Mouse (Mus musculus): Measurements from ENCODE around the gene Tmem262. TPM values are rescaled to one million over a fixed set of nuclear protein-coding genes. Genes with fewer than 3 reads are reported as not detected.

Gene Tmem262
- polyA plus RNA-seq (2015; fragmentation: Nextera tagmentation; extraction: Ambion mirVana) = not detected in 2 replicates

- ATAC-seq (no peak), DNase-seq (ENCODE audit: low spot score) (no peak)
- no peak within 1 kb of the TSS for H3K4me2 ChIP-seq (replicated peaks; ENCODE audit: low read depth, low read length)
- no peak within 1 kb of the TSS for H3K9ac ChIP-seq (replicated peaks; ENCODE audit: low read depth)
- peaks cover 14% of the 10 kb centered on the region; the same call in 1 of the 2 replicates for H3K4me1 ChIP-seq (ENCODE audit: insufficient read depth, low read depth, low read length)
- TF ChIP-seq EP300 (IDR thresholded peaks at IDR 0.05) (no peak), CTCF (IDR thresholded peaks at IDR 0.05) (no peak)
- H3K9me3 ChIP-seq (ENCODE audit: low read length) = no peaks in the 10 kb centered on the region
- H3K27ac ChIP-seq (ENCODE audit: low read length) = no peak within 1 kb of the TSS
- WGBS = 92% methylated on average over 12 of the region's 12 CpGs
- no peaks in the 10 kb centered on the region for H3K27me3 ChIP-seq (replicated peaks; ENCODE audit: insufficient read depth, low read length)
- no peak within 1 kb of the TSS for H3K4me3 ChIP-seq (ENCODE audit: low read depth, low read length)
- peaks cover 20% of the 10 kb centered on the region; the same call in 1 of the 2 replicates for H3K36me3 ChIP-seq (ENCODE audit: insufficient read depth, low read length)
Observed at GRCm38 (mm10) chr19:6079983-6080480, at the start of gene Tmem262. Gene Tmem262, plus strand, starts transcription at chr19:6080033.

DNA sequence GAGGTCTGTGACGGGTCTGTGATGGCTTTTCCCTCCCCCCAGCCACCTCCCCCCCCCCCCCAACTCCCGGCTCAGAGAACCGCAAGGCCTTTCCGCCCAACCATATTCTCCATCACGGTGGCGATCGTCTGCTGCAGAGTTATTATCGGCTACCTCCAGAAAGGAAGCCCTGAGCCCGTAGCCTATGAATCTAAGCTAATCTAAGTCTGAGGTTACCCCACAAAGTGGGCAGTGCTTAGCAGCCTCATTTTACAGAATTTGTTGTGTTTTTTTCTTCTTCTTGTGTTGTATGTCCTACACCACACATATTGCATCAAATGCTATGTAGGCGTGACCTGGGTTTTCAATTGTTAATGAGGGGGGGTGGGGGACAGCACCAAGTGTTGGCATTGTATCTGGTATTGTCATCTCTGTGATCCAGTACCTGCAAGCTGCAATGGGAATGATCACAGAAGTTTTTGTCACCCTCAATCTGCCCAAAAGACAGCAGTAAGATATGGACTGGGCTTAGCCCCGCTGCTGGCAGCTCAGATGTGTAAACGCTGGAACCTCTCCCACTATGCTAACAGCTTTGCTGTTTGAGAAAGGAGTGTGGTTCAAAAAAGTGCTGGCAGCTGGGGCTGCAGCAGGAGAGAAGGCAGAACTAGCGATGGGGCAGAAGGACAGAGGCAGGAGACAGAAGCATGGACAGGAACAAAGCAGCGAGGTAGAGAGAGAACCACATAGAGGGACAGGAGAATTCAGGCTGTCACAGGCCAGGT is 49.1 kb upstream of the Tmem262 start:
- Histone ChIP-seq H3K27ac (ENCODE audit: low read length) (no peak overlapping the region), H3K4me3 (ENCODE audit: low read depth, low read length) (no peak overlapping the region), H3K9ac (replicated peaks; ENCODE audit: low read depth) (no peak overlapping the region), H3K36me3 (ENCODE audit: insufficient read depth, low read length) (no peaks in the 10 kb centered on the region), H3K4me1 (ENCODE audit: insufficient read depth, low read depth, low read length) (no peaks in the 10 kb centered on the region), H3K4me2 (replicated peaks; ENCODE audit: low read depth, low read length) (no peak overlapping the region), H3K9me3 (ENCODE audit: low read length) (no peaks in the 10 kb centered on the region), H3K27me3 (replicated peaks; ENCODE audit: insufficient read depth, low read length) (no peaks in the 10 kb centered on the region)
- no peak for ATAC-seq
- TF ChIP-seq EP300 (IDR thresholded peaks at IDR 0.05) (no peak), CTCF (IDR thresholded peaks at IDR 0.05) (no peak)
- no peak for DNase-seq (ENCODE audit: low spot score)
- 67% methylated on average over 14 of the region's 14 CpGs for WGBS

- Histone ChIP-seq H3K9me3 (ENCODE audit: low read length) (no peaks in the 10 kb centered on the region), H3K4me2 (replicated peaks; ENCODE audit: low read depth, low read length) (no peak overlapping the region), H3K9ac (replicated peaks; ENCODE audit: low read depth) (no peak overlapping the region), H3K36me3 (ENCODE audit: insufficient read depth, low read length) (no peaks in the 10 kb centered on the region), H3K4me1 (ENCODE audit: insufficient read depth, low read depth, low read length) (no peaks in the 10 kb centered on the region), H3K27me3 (replicated peaks; ENCODE audit: insufficient read depth, low read length) (no peaks in the 10 kb centered on the region), H3K27ac (ENCODE audit: low read length) (no peak overlapping the region), H3K4me3 (ENCODE audit: low read depth, low read length) (no peak overlapping the region)
- 60% methylated on average over 9 of the region's 9 CpGs for WGBS
- DNase-seq (ENCODE audit: low spot score) (no peak), ATAC-seq (no peak)
- TF ChIP-seq EP300 (IDR thresholded peaks at IDR 0.05) = no peak
- no peak for TF ChIP-seq CTCF (IDR thresholded peaks at IDR 0.05)
Observed at GRCm38 (mm10) chr19:6035966-6036585, 43.8 kb upstream of the Tmem262 start.

DNA sequence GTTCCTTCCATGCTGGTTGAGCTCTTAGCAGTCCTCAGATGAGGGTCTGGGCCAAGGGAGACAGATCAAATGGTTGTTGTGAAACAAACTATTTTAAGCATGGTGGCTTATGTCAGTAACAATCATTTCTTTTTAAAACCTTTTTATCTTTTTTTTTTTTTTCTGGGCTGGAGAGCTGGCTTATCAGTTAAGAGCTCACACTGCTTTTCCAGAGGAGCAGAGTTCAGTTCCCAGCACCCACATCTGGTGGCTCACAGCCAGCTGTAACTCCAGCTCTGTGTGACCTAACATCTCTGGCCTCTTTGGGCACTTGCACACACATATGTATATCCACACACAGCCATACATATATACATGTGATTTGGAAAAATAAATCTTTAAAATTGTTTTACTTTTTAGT is 42.1 kb upstream of the Tmem262 start:
- DNase-seq (ENCODE audit: low spot score) (no peak), ATAC-seq (no peak)
- Histone ChIP-seq H3K4me3 (ENCODE audit: low read depth, low read length) (no peak overlapping the region), H3K27ac (ENCODE audit: low read length) (no peak overlapping the region), H3K36me3 (ENCODE audit: insufficient read depth, low read length) (no peaks in the 10 kb centered on the region), H3K9ac (replicated peaks; ENCODE audit: low read depth) (no peak overlapping the region), H3K27me3 (replicated peaks; ENCODE audit: insufficient read depth, low read length) (no peaks in the 10 kb centered on the region), H3K4me2 (replicated peaks; ENCODE audit: low read depth, low read length) (no peak overlapping the region), H3K4me1 (ENCODE audit: insufficient read depth, low read depth, low read length) (no peaks in the 10 kb centered on the region), H3K9me3 (ENCODE audit: low read length) (no peaks in the 10 kb centered on the region)
- TF ChIP-seq EP300 (IDR thresholded peaks at IDR 0.05) = no peak
- no peak for TF ChIP-seq CTCF (IDR thresholded peaks at IDR 0.05)

- 73% methylated on average over 7 of the region's 7 CpGs for WGBS
- DNase-seq (ENCODE audit: low spot score) = no peak
- no peak overlapping the region for H3K4me3 ChIP-seq (ENCODE audit: low read depth, low read length)
- no peaks in the 10 kb centered on the region for H3K4me1 ChIP-seq (ENCODE audit: insufficient read depth, low read depth, low read length)
- no peak overlapping the region for H3K9ac ChIP-seq (replicated peaks; ENCODE audit: low read depth)
- H3K27ac ChIP-seq (ENCODE audit: low read length) = no peak overlapping the region
- H3K9me3 ChIP-seq (ENCODE audit: low read length) = no peaks in the 10 kb centered on the region
- H3K27me3 ChIP-seq (replicated peaks; ENCODE audit: insufficient read depth, low read length) = no peaks in the 10 kb centered on the region
- H3K36me3 ChIP-seq (ENCODE audit: insufficient read depth, low read length) = no peaks in the 10 kb centered on the region
- no peak overlapping the region for H3K4me2 ChIP-seq (replicated peaks; ENCODE audit: low read depth, low read length)
- ATAC-seq = no peak
- TF ChIP-seq EP300 (IDR thresholded peaks at IDR 0.05) (no peak), CTCF (IDR thresholded peaks at IDR 0.05) (no peak)
Observed at GRCm38 (mm10) chr19:6038326-6038725, 41.5 kb upstream of the Tmem262 start.

DNA sequence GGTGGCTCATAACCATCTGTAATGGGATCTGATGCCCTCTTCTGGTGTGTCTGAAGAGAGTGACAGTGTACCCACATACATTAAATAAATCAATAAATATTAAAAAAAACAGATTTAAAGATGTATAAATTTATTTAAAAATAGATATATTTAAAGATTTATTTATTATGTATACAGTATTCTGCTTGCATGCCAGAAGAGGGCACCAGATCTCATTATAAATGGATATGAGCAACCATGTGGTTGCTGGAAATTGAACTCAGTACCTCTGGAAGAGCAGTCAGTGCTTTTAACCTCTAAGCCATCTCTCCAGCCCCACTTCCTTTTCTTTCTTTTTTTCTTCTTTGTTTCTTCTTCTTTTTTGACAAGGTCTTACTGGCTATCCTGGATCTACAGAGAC is 39.8 kb upstream of the Tmem262 start:
- Histone ChIP-seq H3K4me1 (ENCODE audit: insufficient read depth, low read depth, low read length) (no peaks in the 10 kb centered on the region), H3K9me3 (ENCODE audit: low read length) (no peaks in the 10 kb centered on the region), H3K9ac (replicated peaks; ENCODE audit: low read depth) (no peak overlapping the region), H3K27ac (ENCODE audit: low read length) (no peak overlapping the region), H3K4me2 (replicated peaks; ENCODE audit: low read depth, low read length) (no peak overlapping the region), H3K36me3 (ENCODE audit: insufficient read depth, low read length) (no peaks in the 10 kb centered on the region), H3K4me3 (ENCODE audit: low read depth, low read length) (no peak overlapping the region), H3K27me3 (replicated peaks; ENCODE audit: insufficient read depth, low read length) (no peaks in the 10 kb centered on the region)
- no peak for ATAC-seq
- TF ChIP-seq EP300 (IDR thresholded peaks at IDR 0.05) = no peak
- no peak for DNase-seq (ENCODE audit: low spot score)
